Mouse (Mus musculus) adrenal gland, adult (tissue): ENCODE results near the gene Parp12.
A peak's percentile ranks its signal among the peaks of the same experiment; 100 is the strongest.

ENCODE experiments used
- DNase-seq, 2 experiments: peaks; one replicate each; pipeline ENCODE4 v3.0.0; 2022 to 2023; ENCODE audit warnings: low spot score in 1 of 2; ENCODE audit not compliant: inconsistent age in 2 of 2

The Parp12 gene

GRCm38 (mm10) chr6:39058936-39059335 lies 59.2 kb downstream of the Parp12 start:
- no peak for DNase-seq

DNA sequence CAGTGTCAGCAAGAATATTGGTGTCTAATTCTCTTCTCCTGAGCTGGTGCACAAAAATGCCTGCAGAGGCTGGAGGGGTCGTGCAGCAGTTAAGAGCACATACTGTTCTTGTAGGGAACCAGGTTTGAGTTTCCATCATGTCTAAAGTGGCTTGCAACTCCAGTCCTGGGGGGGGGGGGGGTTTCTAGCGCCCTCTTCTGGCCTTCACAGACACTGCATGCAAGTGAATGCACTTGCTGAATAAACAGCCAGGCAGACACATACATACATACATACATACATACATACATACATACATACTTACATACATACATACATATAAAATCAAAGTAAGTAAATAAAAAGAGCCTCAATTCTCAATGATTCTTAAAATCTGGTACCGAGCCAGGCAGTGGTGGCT lies 59.8 kb downstream of the Parp12 start:
- no peak for DNase-seq

DNA sequence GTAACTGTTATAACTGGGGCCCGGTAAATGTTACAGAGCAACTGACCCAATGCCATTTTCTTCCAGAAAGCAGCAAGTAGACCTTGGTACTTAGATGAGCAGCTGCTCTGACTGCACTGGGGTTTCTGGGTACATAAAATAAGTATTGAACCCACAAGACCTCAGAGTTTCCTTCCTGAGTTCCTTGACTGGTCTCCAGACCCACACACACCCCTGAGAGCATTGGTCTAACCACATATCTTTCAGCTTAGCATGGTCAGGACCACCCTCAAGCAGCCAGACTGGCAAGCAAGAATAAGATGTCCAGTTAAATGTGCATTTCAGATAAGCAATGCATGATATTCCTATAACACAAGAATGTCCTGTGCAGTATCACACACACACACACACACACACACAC lies 61.0 kb downstream of the Parp12 start:
- DNase-seq: no peak

- no peak for DNase-seq
Observed at GRCm38 (mm10) chr6:39055831-39056261, 62.3 kb downstream of the Parp12 start.

DNA sequence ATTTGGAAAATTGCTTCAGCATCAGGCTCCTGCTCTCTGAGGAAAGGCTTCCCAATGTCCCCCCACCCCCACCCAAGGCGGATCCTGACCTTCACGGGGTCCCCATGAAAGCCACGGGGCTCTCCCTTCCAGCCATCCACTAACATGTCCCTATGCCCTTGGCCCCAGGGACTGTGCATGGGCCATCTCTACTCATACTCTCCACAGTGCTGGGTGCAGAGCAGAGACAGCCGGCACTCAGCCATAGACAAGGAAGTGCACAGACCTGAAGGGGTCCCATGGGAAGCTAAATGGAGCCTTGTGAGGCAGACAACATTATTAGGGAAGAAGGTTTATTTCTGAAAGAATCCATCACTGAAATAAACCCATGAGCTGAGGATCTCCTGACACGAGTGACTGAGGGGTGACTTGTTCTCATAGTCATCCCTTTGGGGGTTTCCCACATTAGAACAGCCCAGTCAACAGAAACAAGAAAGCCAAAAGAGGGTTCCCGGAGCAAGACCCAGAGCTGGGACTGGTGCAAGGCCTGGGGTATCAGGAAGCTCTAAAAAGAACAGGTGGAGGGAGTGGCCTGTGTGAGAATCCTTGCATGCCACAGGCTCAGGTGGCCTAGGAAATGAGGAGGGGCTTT lies 63.2 kb downstream of the Parp12 start:
- DNase-seq: no peak

DNA sequence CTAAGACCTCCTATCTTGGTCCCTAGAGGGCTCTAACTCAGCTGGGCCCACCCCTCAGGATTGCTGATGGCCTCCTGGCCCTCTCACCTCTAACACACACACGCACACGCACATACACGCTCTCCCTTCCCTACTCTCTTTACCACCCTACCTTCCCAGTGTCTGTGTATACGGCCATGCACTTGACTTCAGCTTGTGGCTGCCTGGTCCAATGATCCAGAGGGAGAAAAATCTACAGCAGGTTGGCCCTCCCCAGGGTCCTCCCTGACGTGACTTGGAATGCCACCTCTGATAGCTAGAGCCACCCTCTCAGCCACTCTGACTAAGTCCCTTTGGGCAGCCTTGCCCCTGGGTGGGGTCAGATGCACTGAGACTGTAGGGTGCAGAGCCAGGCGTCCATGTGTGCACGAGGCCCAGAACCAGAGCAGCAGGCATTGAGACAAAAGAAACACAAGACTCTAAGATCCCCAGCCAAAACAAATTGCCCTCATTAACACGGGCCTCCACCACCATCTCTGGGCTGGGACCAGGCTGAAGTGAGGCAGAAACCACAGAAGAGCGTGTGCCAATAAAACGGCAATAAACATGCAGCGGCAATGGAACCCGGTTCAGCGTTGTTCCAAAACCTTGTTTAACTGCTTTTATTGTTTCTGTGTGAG lies 63.8 kb downstream of the Parp12 start:
- DNase-seq: no peak

DNA sequence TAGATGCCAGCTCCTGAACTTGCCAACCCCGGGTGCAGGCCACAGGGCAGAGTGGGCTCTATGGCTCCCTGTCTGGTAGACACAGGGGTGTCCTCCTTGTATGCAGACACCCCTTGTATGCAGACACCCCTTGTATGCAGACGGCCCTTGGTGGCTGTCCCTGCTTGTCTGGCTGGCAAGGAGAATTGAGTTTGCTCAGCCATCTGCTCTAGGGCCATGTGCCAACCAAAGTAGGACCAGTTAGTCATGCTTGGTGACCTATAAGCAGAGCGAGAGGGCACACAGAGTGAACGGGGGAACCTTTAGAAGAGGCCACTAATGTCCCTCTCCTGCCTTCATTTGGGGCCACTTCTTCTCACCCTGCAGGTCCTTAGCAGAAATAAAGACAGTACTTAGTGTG lies 65.5 kb downstream of the Parp12 start:
- DNase-seq: peak; percentile 62 to 82

GRCm38 (mm10) chr6:39051799-39052556 lies 66.2 kb downstream of the Parp12 start:
- peak; percentile 58 to 83 for DNase-seq

DNA sequence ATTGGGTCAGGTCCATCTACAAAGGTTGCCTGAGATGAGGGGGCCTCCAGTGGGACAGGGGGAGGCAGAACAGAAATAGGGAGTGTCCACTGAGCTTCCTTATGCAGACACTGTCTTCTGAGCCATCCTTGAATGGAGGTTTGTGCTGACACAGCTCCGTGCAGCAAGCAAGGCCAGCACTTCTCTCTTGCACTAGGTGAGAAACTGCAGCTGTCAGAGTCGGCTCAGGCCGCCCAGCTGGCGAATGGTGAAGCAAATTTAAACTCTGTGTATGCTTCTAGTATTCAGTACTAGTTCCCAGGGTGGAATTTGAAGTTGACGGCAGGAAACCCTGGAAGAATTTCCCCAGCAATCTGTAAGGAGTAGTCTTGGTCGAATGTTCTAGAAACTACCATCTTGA lies 67.3 kb downstream of the Parp12 start:
- no peak for DNase-seq

- DNase-seq: no peak
Observed at GRCm38 (mm10) chr6:39049141-39049540, 69.0 kb downstream of the Parp12 start.

DNA sequence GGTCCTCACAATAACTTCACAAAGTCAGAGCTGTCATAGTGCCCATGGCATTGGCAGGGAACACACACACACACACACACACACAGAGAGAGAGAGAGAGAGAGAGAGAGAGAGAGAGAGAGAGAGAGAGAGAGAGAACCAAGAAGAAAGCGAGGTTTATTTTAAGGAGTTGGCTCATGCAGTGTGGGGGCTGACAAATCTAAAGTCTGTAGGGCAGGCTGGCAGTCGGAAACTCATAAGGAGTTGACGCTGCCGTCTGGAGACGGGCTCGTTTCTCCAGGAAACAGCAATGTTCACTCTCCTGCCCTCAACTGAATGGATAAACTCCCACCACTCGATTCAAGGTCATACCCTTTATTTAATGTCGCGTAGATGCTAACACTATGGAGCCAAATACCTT lies 77.7 kb downstream of the Parp12 start:
- DNase-seq: no peak
